Mouse (Mus musculus) testis, adult 2 months (tissue): ENCODE measurements around the gene Gm4871.

ENCODE experiments used
- CTCF ChIP-seq: fragments of 200-500 bp; IDR thresholded peaks from 2 replicates; pipeline ENCODE4 v1.5.1; 2012; ENCODE audit warnings: low read depth, mild to moderate bottlenecking, inconsistent platforms, low read length, moderate library complexity; ENCODE audit not compliant: control insufficient read depth, insufficient read depth, insufficient replicate concordance
- POLR2A ChIP-seq: fragments of 200-500 bp; IDR thresholded peaks from 2 replicates; pipeline ENCODE4 v1.6.1; 2012; ENCODE audit warnings: low read depth, mild to moderate bottlenecking, inconsistent platforms, low read length, moderate library complexity; ENCODE audit not compliant: control insufficient read depth

GRCm38 (mm10) chr5:144990051-144990450 is 42.5 kb downstream of the Gm4871 start:
- TF ChIP-seq CTCF, result no peak
- no peak for TF ChIP-seq POLR2A
